Mouse (Mus musculus): ENCODE data around the gene Emilin1. TPM values are rescaled to one million over a fixed set of nuclear protein-coding genes. Genes with fewer than 3 reads are reported as not detected.
A peak's percentile ranks its signal among the peaks of the same experiment; 100 is the strongest.

The Emilin1 gene
- polyA plus RNA-seq (2014; fragmentation: Nextera tagmentation; extraction: Ambion mirVana), result 200 and 225 TPM in 2 replicates

GRCm38 (mm10) chr5:30913060-30913841 lies at the start of gene Emilin1:
Gene Emilin1, plus strand, starts transcription at chr5:30913402.
- peak; percentile 95 for DNase-seq (ENCODE audit: low spot score)

GRCm38 (mm10) chr5:30863852-30864251 lies 49.4 kb upstream of the Emilin1 start:
- Histone ChIP-seq H3K4me1 (ENCODE audit: control insufficient read depth, insufficient read depth, low read length) (peaks cover 3% of the 10 kb centered on the region; the same call in 1 of the 2 replicates), H3K36me3 (ENCODE audit: control insufficient read depth, insufficient read depth, low read length) (peaks cover 30% of the 10 kb centered on the region; the same call in 1 of the 2 replicates), H3K9me3 (ENCODE audit: control insufficient read depth, low read length) (no peaks in the 10 kb centered on the region), H3K27ac (replicated peaks; ENCODE audit: low read depth, low read length) (no peak overlapping the region), H3K4me3 (ENCODE audit: low read depth, low read length) (no peak overlapping the region), H3K4me2 (ENCODE audit: low read depth, low read length) (no peak overlapping the region), H3K27me3 (replicated peaks; ENCODE audit: control insufficient read depth, insufficient read depth, low read length) (no peaks in the 10 kb centered on the region), H3K9ac (ENCODE audit: low read depth, low read length) (no peak overlapping the region)
- WGBS, result 34% methylated on average over 4 of the region's 4 CpGs
- DNase-seq (ENCODE audit: low spot score) (peak; percentile 35), ATAC-seq (ENCODE audit: low read depth) (peak; percentile 30; the same call in 1 of the 2 replicates)

More at GRCm38 (mm10) chr5:30913060-30913841, at the start of gene Emilin1:
- Histone ChIP-seq H3K4me1 (ENCODE audit: control insufficient read depth, insufficient read depth, low read length) (peaks cover 51% of the 10 kb centered on the region), H3K4me2 (ENCODE audit: low read depth, low read length) (peak within 1 kb of the TSS; percentile 83), H3K9ac (ENCODE audit: low read depth, low read length) (peak within 1 kb of the TSS; percentile 73), H3K27me3 (replicated peaks; ENCODE audit: control insufficient read depth, insufficient read depth, low read length) (no peaks in the 10 kb centered on the region), H3K27ac (replicated peaks; ENCODE audit: low read depth, low read length) (peak within 1 kb of the TSS; percentile 97), H3K36me3 (ENCODE audit: control insufficient read depth, insufficient read depth, low read length) (peaks cover 15% of the 10 kb centered on the region), H3K9me3 (ENCODE audit: control insufficient read depth, low read length) (no peaks in the 10 kb centered on the region), H3K4me3 (ENCODE audit: low read depth, low read length) (peak within 1 kb of the TSS; percentile 58)
- ATAC-seq (ENCODE audit: low read depth), result peak; percentile 64
- 8% methylated on average over 13 of the region's 13 CpGs for WGBS

DNA sequence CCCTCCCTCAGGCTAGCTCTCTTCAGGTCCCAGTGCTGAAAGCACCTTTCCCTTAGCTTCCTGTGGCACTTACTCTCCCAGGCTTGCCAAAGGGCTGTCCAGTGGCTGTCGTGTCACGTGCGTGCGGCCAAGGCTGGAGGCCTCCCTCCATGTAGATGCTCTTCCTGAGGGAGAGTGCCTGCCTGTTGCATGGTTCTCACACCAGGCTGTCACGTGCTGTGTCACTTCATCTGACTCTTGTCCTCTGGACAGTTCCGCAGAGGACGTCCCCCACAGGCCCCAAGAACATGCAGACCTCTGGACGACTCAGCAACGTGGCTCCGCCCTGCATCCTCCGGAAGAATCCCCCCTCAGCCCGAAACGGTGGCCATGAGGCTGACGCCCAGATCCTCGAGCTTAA lies 48.9 kb upstream of the Emilin1 start:
- 41% methylated on average over 15 of the region's 15 CpGs for WGBS
- Histone ChIP-seq H3K9ac (ENCODE audit: low read depth, low read length) (no peak overlapping the region), H3K4me3 (ENCODE audit: low read depth, low read length) (no peak overlapping the region), H3K4me2 (ENCODE audit: low read depth, low read length) (no peak overlapping the region), H3K27ac (replicated peaks; ENCODE audit: low read depth, low read length) (no peak overlapping the region), H3K36me3 (ENCODE audit: control insufficient read depth, insufficient read depth, low read length) (peaks cover 30% of the 10 kb centered on the region; the same call in 1 of the 2 replicates), H3K27me3 (replicated peaks; ENCODE audit: control insufficient read depth, insufficient read depth, low read length) (no peaks in the 10 kb centered on the region), H3K9me3 (ENCODE audit: control insufficient read depth, low read length) (no peaks in the 10 kb centered on the region), H3K4me1 (ENCODE audit: control insufficient read depth, insufficient read depth, low read length) (peaks cover 6% of the 10 kb centered on the region; the same call in 1 of the 2 replicates)
- DNase-seq (ENCODE audit: low spot score), result no peak
- ATAC-seq (ENCODE audit: low read depth), result no peak

- no peaks in the 10 kb centered on the region for H3K9me3 ChIP-seq (ENCODE audit: control insufficient read depth, low read length)
- no peak overlapping the region for H3K4me3 ChIP-seq (ENCODE audit: low read depth, low read length)
- WGBS, result 92% methylated on average over 3 of the region's 3 CpGs
- ATAC-seq (ENCODE audit: low read depth) (no peak), DNase-seq (ENCODE audit: low spot score) (no peak)
- H3K27me3 ChIP-seq (replicated peaks; ENCODE audit: control insufficient read depth, insufficient read depth, low read length), result no peaks in the 10 kb centered on the region
- no peak overlapping the region for H3K9ac ChIP-seq (ENCODE audit: low read depth, low read length)
- no peak overlapping the region for H3K4me2 ChIP-seq (ENCODE audit: low read depth, low read length)
- peaks cover 45% of the 10 kb centered on the region for H3K36me3 ChIP-seq (ENCODE audit: control insufficient read depth, insufficient read depth, low read length)
- no peak overlapping the region for H3K27ac ChIP-seq (replicated peaks; ENCODE audit: low read depth, low read length)
- peaks cover 11% of the 10 kb centered on the region; the same call in 1 of the 2 replicates for H3K4me1 ChIP-seq (ENCODE audit: control insufficient read depth, insufficient read depth, low read length)
Observed at GRCm38 (mm10) chr5:30866871-30867270, 46.3 kb upstream of the Emilin1 start.

- DNase-seq (ENCODE audit: low spot score), result no peak
- Histone ChIP-seq H3K27me3 (replicated peaks; ENCODE audit: control insufficient read depth, insufficient read depth, low read length) (no peaks in the 10 kb centered on the region), H3K4me2 (ENCODE audit: low read depth, low read length) (peak within 1 kb of the TSS; percentile 60; the same call in 1 of the 2 replicates), H3K4me1 (ENCODE audit: control insufficient read depth, insufficient read depth, low read length) (peaks cover 11% of the 10 kb centered on the region; the same call in 1 of the 2 replicates), H3K36me3 (ENCODE audit: control insufficient read depth, insufficient read depth, low read length) (peaks cover 53% of the 10 kb centered on the region), H3K9me3 (ENCODE audit: control insufficient read depth, low read length) (no peaks in the 10 kb centered on the region), H3K9ac (ENCODE audit: low read depth, low read length) (peak within 1 kb of the TSS; percentile 93; the same call in 1 of the 2 replicates), H3K27ac (replicated peaks; ENCODE audit: low read depth, low read length) (peak within 1 kb of the TSS; percentile 77), H3K4me3 (ENCODE audit: low read depth, low read length) (no peak within 1 kb of the TSS)
- no peak for ATAC-seq (ENCODE audit: low read depth)
- 93% methylated on average over 3 of the region's 3 CpGs for WGBS
Observed at GRCm38 (mm10) chr5:30867712-30868111, 45.5 kb upstream of the Emilin1 start, which contains the start of gene Tmem214. Gene Tmem214, plus strand, starts transcription at chr5:30868012.

- peak overlapping the region; percentile 93 for H3K9ac ChIP-seq (ENCODE audit: low read depth, low read length)
- H3K36me3 ChIP-seq (ENCODE audit: control insufficient read depth, insufficient read depth, low read length), result peaks cover 62% of the 10 kb centered on the region
- peak overlapping the region; percentile 95 for H3K4me3 ChIP-seq (ENCODE audit: low read depth, low read length)
- WGBS, result 13% methylated on average over 9 of the region's 9 CpGs
- DNase-seq (ENCODE audit: low spot score) (peak; percentile 26), ATAC-seq (ENCODE audit: low read depth) (no peak)
- H3K27ac ChIP-seq (replicated peaks; ENCODE audit: low read depth, low read length), result peak overlapping the region; percentile 77
- peaks cover 11% of the 10 kb centered on the region; the same call in 1 of the 2 replicates for H3K4me1 ChIP-seq (ENCODE audit: control insufficient read depth, insufficient read depth, low read length)
- H3K9me3 ChIP-seq (ENCODE audit: control insufficient read depth, low read length), result no peaks in the 10 kb centered on the region
- H3K4me2 ChIP-seq (ENCODE audit: low read depth, low read length), result peak overlapping the region; percentile 60
- no peaks in the 10 kb centered on the region for H3K27me3 ChIP-seq (replicated peaks; ENCODE audit: control insufficient read depth, insufficient read depth, low read length)
Observed at GRCm38 (mm10) chr5:30868981-30869380, 44.2 kb upstream of the Emilin1 start.

- H3K36me3 ChIP-seq (ENCODE audit: control insufficient read depth, insufficient read depth, low read length), result peaks cover 64% of the 10 kb centered on the region
- H3K27ac ChIP-seq (replicated peaks; ENCODE audit: low read depth, low read length), result peak overlapping the region; percentile 77
- H3K4me2 ChIP-seq (ENCODE audit: low read depth, low read length), result peak overlapping the region; percentile 60
- no peaks in the 10 kb centered on the region for H3K9me3 ChIP-seq (ENCODE audit: control insufficient read depth, low read length)
- peak; percentile 92 for DNase-seq (ENCODE audit: low spot score)
- ATAC-seq (ENCODE audit: low read depth), result peak; percentile 95
- WGBS, result under 1% methylated on average over 40 of the region's 63 CpGs
- peak overlapping the region; percentile 95 for H3K4me3 ChIP-seq (ENCODE audit: low read depth, low read length)
- peaks cover 11% of the 10 kb centered on the region; the same call in 1 of the 2 replicates for H3K4me1 ChIP-seq (ENCODE audit: control insufficient read depth, insufficient read depth, low read length)
- H3K27me3 ChIP-seq (replicated peaks; ENCODE audit: control insufficient read depth, insufficient read depth, low read length), result no peaks in the 10 kb centered on the region
- peak overlapping the region; percentile 93 for H3K9ac ChIP-seq (ENCODE audit: low read depth, low read length)
Observed at GRCm38 (mm10) chr5:30869405-30870130, 43.6 kb upstream of the Emilin1 start.

- WGBS, result 14% methylated on average over 2 of the region's 2 CpGs
- peaks cover 64% of the 10 kb centered on the region for H3K36me3 ChIP-seq (ENCODE audit: control insufficient read depth, insufficient read depth, low read length)
Observed at GRCm38 (mm10) chr5:30870131-30870406, 43.1 kb upstream of the Emilin1 start.

More at GRCm38 (mm10) chr5:30870131-30870406, 43.1 kb upstream of the Emilin1 start:
- H3K27ac ChIP-seq (replicated peaks; ENCODE audit: low read depth, low read length), result peak overlapping the region; percentile 77
- peak overlapping the region; percentile 95 for H3K4me3 ChIP-seq (ENCODE audit: low read depth, low read length)
- H3K9ac ChIP-seq (ENCODE audit: low read depth, low read length), result peak overlapping the region; percentile 93
- H3K27me3 ChIP-seq (replicated peaks; ENCODE audit: control insufficient read depth, insufficient read depth, low read length), result no peaks in the 10 kb centered on the region
- no peak for ATAC-seq (ENCODE audit: low read depth)
- peaks cover 11% of the 10 kb centered on the region; the same call in 1 of the 2 replicates for H3K4me1 ChIP-seq (ENCODE audit: control insufficient read depth, insufficient read depth, low read length)
- no peaks in the 10 kb centered on the region for H3K9me3 ChIP-seq (ENCODE audit: control insufficient read depth, low read length)
- DNase-seq (ENCODE audit: low spot score), result no peak
- peak overlapping the region; percentile 60 for H3K4me2 ChIP-seq (ENCODE audit: low read depth, low read length)

Measured in embryonic facial prominence, embryonic 14.5 days (tissue).